Mouse (Mus musculus): Measurements from ENCODE around the gene Pithd1. TPM values are rescaled to one million over a fixed set of nuclear protein-coding genes. Genes with fewer than 3 reads are reported as not detected.

Pithd1 gene
- total RNA-seq, 2 experiments from 2014 or later, result 75.9 to 95.0 TPM

DNA sequence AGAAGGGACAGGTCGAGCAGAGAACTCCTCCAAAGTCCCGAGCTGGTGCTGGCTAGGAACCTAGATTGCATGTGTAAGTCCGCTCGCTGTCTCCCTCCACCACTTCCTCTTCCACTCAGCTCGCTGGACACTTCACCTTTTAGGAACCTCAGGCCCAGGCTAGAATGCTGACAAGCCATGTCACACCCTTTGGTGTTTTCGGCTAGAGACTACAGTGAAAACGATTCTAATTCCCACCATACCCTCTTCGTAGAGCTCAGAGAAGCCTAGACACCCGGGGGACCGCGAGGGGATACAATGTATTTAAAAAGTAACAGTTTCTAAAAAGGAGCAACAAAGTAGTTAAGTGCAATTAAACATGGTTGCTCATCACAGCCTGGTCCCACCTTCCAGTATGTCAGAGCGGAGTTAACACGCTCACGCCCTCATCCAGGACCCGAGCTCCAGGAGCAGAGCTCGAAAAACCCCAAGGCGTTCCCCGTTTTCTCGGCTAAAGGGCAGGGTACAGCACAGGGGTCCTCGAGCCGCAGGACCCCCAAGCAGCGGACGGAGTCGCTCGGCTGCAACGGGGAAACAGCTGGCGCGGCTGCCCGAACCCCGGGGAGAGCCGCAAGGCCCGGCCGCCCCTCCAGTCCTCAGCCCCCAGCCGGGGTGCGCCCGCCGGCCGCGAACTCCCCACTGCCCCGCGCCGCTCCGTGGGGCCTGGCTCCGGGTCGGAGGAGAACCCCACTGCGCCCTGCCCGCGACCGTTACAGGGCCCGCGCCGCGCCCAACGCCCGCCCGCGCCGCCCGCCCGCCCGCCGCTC is 33.9 kb upstream of the Pithd1 start:
- intact Hi-C loops (cut with DNase I), result loop anchor here (1.0 kb wide), 2 partner anchors 32 to 34 kb away; partner anchors contain the start of genes Pithd1 and Rpl11
- DNase-seq (ENCODE audit: extremely low spot score in 1 of 2, low spot score in 2 of 2), result peak in 1 of 2 experiments; percentile 30
- Histone ChIP-seq H3K4me3 (peak overlapping the region; percentile 98), H3K27ac (peak overlapping the region; percentile 76)
- TF ChIP-seq CTCF (IDR thresholded peaks at IDR 0.05), result no peak

DNA sequence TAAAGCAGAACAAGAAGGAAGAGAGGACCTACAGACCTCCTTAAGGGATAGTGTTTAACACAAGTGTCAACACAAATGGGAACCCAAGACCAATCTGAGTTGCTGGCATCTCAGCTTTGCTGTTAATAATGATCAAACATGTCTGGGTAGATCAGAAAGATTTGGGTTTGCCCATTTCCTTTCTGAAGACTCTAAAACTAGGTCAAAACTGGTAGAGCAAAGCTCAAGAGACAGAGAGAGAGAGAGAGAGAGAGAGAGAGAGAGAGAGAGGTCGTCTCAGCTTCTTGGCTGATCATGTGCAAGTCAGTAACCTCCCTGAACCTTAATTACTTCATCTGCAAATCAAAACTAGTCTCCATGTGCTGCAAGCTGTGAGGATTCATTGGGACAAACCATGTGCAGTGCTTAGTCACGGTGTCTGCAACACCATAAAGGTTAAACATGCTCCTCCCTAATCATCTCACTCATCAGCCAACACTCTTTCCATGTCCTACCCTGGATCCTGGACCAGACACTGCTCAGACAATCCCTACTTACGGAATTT is 29.1 kb upstream of the Pithd1 start:
- Histone ChIP-seq H3K27ac (no peak overlapping the region), H3K4me3 (no peak overlapping the region)
- DNase-seq (ENCODE audit: extremely low spot score in 1 of 2, low spot score in 2 of 2), result no peak
- intact Hi-C loops (cut with DNase I), result no loop called here
- TF ChIP-seq CTCF (IDR thresholded peaks at IDR 0.05), result no peak

DNA sequence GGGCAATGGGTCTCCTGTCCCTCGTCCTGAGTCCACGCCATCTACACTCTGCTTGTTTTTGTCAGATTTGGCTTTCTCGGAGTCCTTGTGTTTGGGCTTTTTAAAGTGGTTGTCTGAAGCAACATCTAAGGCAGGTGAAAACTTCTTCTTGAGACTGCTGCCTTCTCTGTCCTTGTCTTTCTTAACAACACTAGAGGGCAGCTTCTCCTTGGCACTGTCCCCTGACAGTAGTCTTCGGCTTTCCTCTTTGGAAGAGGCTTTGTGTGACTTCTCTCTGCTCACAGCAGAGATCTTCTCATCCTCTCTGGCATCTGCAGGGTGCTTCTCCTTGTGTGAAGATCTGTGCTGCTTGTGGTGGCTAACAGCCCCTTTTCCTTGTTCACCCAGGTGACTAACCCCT is 23.5 kb upstream of the Pithd1 start:
- Histone ChIP-seq H3K27ac (no peak overlapping the region), H3K4me3 (no peak overlapping the region)
- no peak; the same call in 1 of the 2 replicates for TF ChIP-seq CTCF (IDR thresholded peaks at IDR 0.05)
- DNase-seq (ENCODE audit: extremely low spot score in 1 of 2, low spot score in 2 of 2), result no peak
- intact Hi-C loops (cut with DNase I), result loop anchor here (5.0 kb wide), 1 partner anchor 37 kb away; no protein-coding TSS in a partner anchor

DNA sequence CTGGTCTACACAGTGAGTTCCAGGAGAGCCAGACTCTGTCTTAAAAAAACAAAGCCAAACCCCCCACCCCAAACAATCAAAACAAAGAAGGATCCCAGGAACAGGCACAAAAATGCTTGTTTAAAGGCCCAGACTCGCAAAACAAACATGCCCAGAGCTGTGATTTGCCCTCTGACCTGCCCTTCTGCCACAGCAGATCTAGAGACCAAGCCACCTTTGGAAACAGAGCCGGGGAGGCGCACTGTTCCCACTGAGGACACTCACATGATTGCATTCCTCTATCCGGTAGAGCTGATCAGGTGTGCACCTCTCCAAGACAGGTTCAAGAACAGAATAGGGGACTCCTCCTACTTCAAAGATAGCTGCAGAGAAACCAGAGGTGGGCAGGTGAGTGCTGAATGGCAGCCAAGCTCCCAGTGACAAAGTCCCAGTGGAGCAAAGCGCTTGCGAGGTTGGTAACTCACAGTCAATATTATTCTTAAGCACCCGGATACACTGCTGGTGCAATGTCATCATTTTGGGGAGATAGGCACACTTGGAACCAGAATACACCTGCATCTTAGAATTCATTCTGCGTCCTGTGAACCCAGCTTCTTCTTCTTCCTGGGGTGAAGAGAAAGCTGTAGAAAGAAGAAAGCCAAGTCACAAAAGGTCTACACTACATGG is 21.9 kb upstream of the Pithd1 start:
- H3K27ac ChIP-seq, result no peak overlapping the region
- intact Hi-C loops (cut with DNase I), result no loop called here
- TF ChIP-seq CTCF (IDR thresholded peaks at IDR 0.05), result no peak
- no peak for DNase-seq (ENCODE audit: extremely low spot score in 1 of 2, low spot score in 2 of 2)
- no peak overlapping the region for H3K4me3 ChIP-seq

DNA sequence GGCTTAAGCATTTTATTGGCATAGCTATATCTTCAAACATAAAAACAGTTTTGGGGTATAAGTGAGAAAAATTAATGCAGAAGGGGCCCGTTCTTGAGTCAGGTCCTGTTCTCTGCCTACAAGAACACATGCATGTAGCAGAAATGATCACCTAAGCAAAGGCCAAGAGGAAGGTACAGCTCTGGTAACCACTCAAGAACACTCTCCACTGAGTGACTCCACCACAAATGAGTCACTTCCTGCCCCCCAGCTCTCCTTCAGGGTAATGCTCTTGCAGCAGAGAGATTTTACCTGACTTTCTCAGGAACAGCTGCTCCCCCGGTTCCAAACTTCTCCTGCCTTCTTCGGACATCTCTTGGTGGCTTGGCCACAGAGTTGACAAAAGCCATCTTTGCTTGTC is 19.8 kb upstream of the Pithd1 start:
- no peak for TF ChIP-seq CTCF (IDR thresholded peaks at IDR 0.05)
- no peak overlapping the region for H3K4me3 ChIP-seq
- no peak for DNase-seq (ENCODE audit: extremely low spot score in 1 of 2, low spot score in 2 of 2)
- H3K27ac ChIP-seq, result no peak overlapping the region
- intact Hi-C loops (cut with DNase I), result no loop called here

DNA sequence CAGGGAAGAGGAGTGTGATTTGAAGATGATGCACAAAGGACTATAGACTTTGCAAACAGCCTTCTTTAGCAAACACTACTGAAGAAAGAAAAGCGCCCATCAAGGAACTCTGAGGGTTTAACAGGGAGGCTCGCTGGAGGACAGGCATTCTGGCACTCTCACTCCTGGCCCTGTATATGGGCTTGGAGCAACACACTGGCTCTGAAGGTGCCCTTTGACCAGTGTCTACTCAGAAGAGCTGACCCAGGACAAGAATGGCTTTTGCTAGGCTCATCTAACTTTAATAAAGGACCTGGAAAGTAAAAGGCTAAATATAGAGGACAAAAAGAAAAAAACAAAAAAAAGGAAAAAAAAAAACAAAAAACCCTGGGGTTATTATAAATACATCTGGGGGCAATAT is 17.9 kb upstream of the Pithd1 start:
- TF ChIP-seq CTCF (IDR thresholded peaks at IDR 0.05), result no peak
- intact Hi-C loops (cut with DNase I), result no loop called here
- no peak for DNase-seq (ENCODE audit: extremely low spot score in 1 of 2, low spot score in 2 of 2)
- Histone ChIP-seq H3K27ac (no peak overlapping the region), H3K4me3 (no peak overlapping the region)

DNA sequence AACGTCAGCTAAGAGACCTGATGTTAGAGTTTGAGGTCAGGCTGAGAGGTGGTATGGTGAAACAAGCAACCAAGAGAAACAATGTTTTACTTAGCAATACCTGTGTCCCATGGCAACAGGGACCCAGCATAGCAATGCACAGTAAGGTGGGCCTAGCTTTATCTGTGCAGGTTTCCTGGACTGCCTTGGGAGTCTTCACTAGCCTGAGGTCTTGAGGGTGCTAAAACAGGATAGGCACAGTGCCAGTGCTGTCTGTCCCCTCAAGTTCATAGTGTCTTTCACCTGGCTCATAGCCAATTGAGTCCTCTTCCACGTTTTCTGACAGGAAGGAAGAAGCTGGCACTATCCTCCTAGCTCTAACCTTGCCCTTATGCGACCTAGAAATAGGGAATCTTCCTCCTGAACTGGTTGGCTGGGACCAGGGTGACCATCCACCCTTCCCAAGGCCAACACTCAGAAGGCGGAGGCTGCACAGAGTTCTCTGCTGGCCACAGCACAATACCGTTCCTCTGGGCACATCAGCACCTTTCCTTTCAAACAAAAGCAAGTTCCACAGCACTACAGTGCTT is 17.1 kb upstream of the Pithd1 start:
- H3K27ac ChIP-seq, result no peak overlapping the region
- DNase-seq (ENCODE audit: extremely low spot score in 1 of 2, low spot score in 2 of 2), result no peak
- TF ChIP-seq CTCF (IDR thresholded peaks at IDR 0.05), result no peak
- intact Hi-C loops (cut with DNase I), result no loop called here
- H3K4me3 ChIP-seq, result no peak overlapping the region

DNA sequence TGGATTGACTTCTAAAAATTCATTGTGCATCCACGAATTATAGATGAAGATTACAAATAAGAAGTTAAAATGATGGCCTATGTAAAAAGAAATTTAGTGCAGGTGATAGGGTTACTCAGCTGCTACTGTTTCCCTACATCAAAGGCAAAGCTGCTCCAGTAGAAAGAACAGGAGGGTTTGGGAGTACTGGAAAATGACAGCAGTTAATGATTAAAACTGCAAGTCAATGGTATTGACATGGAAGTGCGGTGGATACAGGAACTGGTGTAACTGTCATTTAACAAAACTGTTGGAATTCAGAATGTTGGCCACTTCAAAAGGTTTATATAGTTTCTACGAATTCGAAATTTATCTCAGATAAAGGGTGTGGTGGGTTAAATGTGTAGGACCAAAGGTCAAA is 8.1 kb upstream of the Pithd1 start:
- Histone ChIP-seq H3K4me3 (no peak overlapping the region), H3K27ac (no peak overlapping the region)
- intact Hi-C loops (cut with DNase I), result no loop called here
- TF ChIP-seq CTCF (IDR thresholded peaks at IDR 0.05), result no peak
- no peak for DNase-seq (ENCODE audit: extremely low spot score in 1 of 2, low spot score in 2 of 2)

DNA sequence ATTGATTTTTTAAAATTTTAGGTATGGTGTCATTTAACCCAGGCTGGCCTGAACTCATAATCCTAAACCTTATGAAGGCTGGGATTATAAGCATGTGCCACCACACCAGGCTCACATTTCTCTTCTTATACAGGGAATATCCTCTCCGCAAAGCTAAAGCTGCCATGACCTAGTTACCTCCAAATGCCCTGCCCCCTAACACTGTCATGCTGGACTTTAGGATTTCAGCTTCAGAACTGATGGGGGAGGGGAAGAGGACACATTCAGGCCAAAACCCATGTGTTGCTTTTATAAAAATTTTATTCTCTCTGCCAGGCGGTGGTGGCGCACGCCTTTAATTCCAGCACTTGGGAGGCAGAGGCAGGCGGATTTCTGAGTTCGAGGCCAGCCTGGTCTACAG is 6.9 kb upstream of the Pithd1 start:
- Histone ChIP-seq H3K27ac (no peak overlapping the region), H3K4me3 (no peak overlapping the region)
- DNase-seq (ENCODE audit: extremely low spot score in 1 of 2, low spot score in 2 of 2), result no peak
- intact Hi-C loops (cut with DNase I), result no loop called here
- TF ChIP-seq CTCF (IDR thresholded peaks at IDR 0.05), result no peak

DNA sequence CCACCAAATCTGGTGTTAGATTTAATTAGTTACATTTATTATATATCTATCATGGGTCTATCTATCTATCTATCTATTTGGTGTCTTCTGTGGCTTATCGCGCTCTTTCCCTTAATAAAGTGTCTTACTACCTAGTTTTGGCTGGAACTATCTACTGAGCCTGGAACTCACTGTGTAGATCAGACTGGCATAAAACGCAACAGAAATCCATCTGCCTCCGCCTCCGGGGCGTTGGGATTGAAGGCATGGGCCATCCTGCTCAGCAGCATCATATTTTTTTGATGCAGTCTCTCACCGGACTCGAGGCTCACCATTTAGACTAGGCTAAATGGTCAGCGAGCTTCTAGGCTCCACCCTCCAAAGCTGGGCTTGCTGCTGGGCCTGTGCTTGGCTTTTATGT is 650 bp upstream of the Pithd1 start:
- no peak for TF ChIP-seq CTCF (IDR thresholded peaks at IDR 0.05)
- intact Hi-C loops (cut with DNase I), result loop anchor here (1.0 kb wide), 1 partner anchor 34 kb away; the partner anchor contains the start of gene Eloa
- Histone ChIP-seq H3K4me3 (peak overlapping the region; percentile 93), H3K27ac (peak overlapping the region; percentile 97)
- DNase-seq (ENCODE audit: extremely low spot score in 1 of 2, low spot score in 2 of 2), result no peak

DNA sequence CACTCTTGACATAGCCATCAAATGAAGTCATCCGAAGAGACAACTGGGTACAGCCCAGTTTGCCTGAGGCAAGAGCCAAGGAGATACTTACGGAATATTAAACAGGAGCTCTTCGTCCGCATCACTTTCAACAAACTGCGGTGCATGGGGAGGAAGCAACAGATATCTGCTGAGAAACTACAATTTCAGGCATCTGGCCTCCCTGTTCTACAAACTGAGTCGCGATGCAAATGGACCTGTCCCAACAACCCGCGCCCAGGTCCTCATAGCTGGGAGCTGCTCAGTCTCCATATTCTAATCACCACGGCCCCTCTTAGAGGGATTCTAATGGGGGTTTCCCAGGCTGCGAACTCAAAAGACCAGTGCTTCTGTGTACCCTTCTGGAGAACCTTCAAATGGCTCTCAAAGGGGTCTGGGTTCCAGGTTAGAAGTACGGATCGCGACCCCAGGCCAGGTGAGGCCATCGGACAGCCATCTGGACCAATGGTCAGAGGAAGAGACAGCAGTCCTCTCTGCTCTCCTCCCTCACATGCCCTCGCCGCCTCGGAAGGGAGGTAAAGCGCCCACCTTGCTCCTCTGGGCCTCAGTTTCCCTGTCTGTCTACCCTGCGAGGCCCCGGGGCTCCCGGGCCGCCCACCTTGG is 642 bp downstream of the Pithd1 start:
- TF ChIP-seq CTCF (IDR thresholded peaks at IDR 0.05), result no peak
- intact Hi-C loops (cut with DNase I), result no loop called here

More for the DNA sequence above, 642 bp downstream of the Pithd1 start:
- Histone ChIP-seq H3K27ac (peak overlapping the region; percentile 97), H3K4me3 (peak overlapping the region; percentile 93)
- no peak for DNase-seq (ENCODE audit: extremely low spot score in 1 of 2, low spot score in 2 of 2)
